Mouse (Mus musculus): Measurements from ENCODE around the gene Dusp1. TPM values are rescaled to one million over a fixed set of nuclear protein-coding genes. Genes with fewer than 3 reads are reported as not detected.
A peak's percentile ranks its signal among the peaks of the same experiment; 100 is the strongest.

Gene Dusp1
- polyA plus RNA-seq, 1 experiment from 2014 or later, result 22.5 TPM

- H3K36me3 ChIP-seq (replicated peaks), result no peaks in the 10 kb centered on the region
- no peaks in the 10 kb centered on the region for H3K9me3 ChIP-seq
- H3K4me1 ChIP-seq, result peaks cover 17% of the 10 kb centered on the region
- 85% methylated on average over 6 of the region's 6 CpGs for WGBS
- H3K27ac ChIP-seq (replicated peaks), result no peak overlapping the region
- H3K27me3 ChIP-seq (replicated peaks; ENCODE audit: low read depth, poor library complexity, severe bottlenecking), result no peaks in the 10 kb centered on the region
- no peak overlapping the region for H3K4me3 ChIP-seq
- no peak for DNase-seq (ENCODE audit: low spot score)
These were observed 33.2 kb downstream of the Dusp1 start for GRCm38 (mm10) chr17:26528751-26529150.

DNA sequence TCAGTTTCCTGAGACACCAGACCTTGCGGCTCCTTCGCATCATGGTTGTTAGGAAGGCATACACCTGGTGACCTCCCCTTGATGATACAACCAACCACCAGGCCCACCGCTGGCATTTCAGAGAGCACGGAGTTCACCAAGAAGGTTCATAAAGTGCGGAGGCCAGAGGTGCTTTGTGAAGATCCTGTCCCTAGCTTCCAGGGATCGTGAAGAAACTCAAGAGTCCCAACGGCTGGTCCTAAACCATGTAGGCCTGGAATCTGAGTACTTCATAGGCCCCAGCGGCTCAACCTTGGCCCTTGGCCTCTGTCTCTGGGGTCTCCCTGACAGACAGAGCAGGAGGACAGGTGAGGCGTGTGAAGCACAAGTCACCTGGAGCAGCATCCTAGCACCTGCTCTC, 34.6 kb downstream of the Dusp1 start:
- WGBS, result 91% methylated on average over 9 of the region's 9 CpGs
- no peak overlapping the region for H3K4me3 ChIP-seq
- DNase-seq (ENCODE audit: low spot score), result no peak

DNA sequence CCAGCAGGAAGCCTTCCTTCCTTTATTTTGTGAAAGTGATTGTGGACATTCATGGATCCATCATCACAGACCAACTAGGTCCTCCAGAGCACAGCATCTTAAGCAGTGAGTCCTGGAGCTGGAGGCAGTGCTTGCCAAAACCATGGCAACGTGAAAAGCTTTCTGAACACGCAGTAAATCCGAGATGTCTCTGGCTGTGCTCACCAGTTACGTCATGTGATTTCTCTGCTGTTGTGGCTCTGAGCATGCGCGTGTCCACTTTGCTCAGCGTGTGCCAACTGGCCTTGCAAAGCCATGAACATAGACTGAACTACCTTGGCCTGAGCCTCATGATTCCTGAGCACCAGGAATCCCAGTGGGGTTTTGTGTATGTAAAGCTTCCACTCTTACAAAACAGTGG, 36.6 kb downstream of the Dusp1 start:
- H3K4me3 ChIP-seq, result no peak overlapping the region
- 86% methylated on average over 7 of the region's 7 CpGs for WGBS
- H3K4me1 ChIP-seq, result peaks cover 9% of the 10 kb centered on the region
- DNase-seq (ENCODE audit: low spot score), result no peak
- no peaks in the 10 kb centered on the region for H3K9me3 ChIP-seq
- H3K27me3 ChIP-seq (replicated peaks; ENCODE audit: low read depth, poor library complexity, severe bottlenecking), result no peaks in the 10 kb centered on the region
- H3K36me3 ChIP-seq (replicated peaks), result no peaks in the 10 kb centered on the region
- H3K27ac ChIP-seq (replicated peaks), result no peak overlapping the region

More for the DNA sequence above, 34.6 kb downstream of the Dusp1 start:
- H3K9me3 ChIP-seq, result no peaks in the 10 kb centered on the region
- H3K4me1 ChIP-seq, result peaks cover 17% of the 10 kb centered on the region
- no peak overlapping the region for H3K27ac ChIP-seq (replicated peaks)
- no peaks in the 10 kb centered on the region for H3K27me3 ChIP-seq (replicated peaks; ENCODE audit: low read depth, poor library complexity, severe bottlenecking)
- no peaks in the 10 kb centered on the region for H3K36me3 ChIP-seq (replicated peaks)

GRCm38 (mm10) chr17:26524801-26525200, 37.1 kb downstream of the Dusp1 start:
- WGBS, result 87% methylated on average over 4 of the region's 4 CpGs
- no peaks in the 10 kb centered on the region for H3K36me3 ChIP-seq (replicated peaks)
- H3K9me3 ChIP-seq, result no peaks in the 10 kb centered on the region
- no peak overlapping the region for H3K4me3 ChIP-seq
- no peak for DNase-seq (ENCODE audit: low spot score)
- no peaks in the 10 kb centered on the region for H3K27me3 ChIP-seq (replicated peaks; ENCODE audit: low read depth, poor library complexity, severe bottlenecking)
- H3K4me1 ChIP-seq, result peaks cover 4% of the 10 kb centered on the region
- no peak overlapping the region for H3K27ac ChIP-seq (replicated peaks)

DNA sequence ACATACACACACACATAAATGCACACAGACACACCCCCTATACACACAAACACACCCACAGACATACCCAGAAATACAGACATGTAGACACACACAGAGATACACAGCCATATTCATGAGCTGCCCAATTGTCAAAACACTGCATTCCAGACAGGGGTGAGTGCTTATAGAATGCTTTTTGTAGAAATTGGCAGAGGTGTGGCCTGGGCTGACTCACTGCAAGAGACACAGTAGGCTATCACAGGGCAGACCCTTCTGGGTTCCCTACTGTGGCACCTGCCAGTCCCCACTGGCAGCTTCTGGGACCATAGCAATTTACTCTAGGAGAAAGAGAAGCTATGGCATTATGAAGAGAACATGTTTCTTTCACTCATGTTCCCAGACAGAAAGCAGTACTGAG, 37.6 kb downstream of the Dusp1 start:
- no peak for DNase-seq (ENCODE audit: low spot score)
- no peak overlapping the region for H3K27ac ChIP-seq (replicated peaks)
- H3K27me3 ChIP-seq (replicated peaks; ENCODE audit: low read depth, poor library complexity, severe bottlenecking), result no peaks in the 10 kb centered on the region
- no peaks in the 10 kb centered on the region for H3K9me3 ChIP-seq
- no peak overlapping the region for H3K4me3 ChIP-seq
- H3K36me3 ChIP-seq (replicated peaks), result no peaks in the 10 kb centered on the region
- no peaks in the 10 kb centered on the region for H3K4me1 ChIP-seq

DNA sequence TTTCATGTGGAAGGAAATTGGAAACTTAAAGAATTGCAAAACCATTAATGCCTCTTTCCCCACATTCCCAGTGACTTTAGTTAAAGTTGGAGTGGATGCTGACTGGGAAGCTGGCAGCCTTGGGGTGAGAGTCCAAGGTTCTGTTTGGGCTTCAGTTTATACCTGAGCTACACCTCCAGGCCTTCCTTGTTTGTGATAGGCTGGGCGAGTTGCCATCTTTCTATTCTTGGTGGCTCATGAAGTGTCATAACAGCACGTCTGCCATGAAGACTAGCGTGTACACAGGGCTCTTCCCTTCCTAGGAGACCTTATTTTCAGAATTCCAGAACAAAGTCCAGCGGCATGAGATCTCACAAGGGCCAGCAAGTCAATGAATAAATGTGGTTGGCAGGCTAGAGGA, 39.2 kb downstream of the Dusp1 start:
- Histone ChIP-seq H3K36me3 (replicated peaks) (no peaks in the 10 kb centered on the region), H3K4me3 (no peak overlapping the region), H3K4me1 (no peaks in the 10 kb centered on the region), H3K27me3 (replicated peaks; ENCODE audit: low read depth, poor library complexity, severe bottlenecking) (no peaks in the 10 kb centered on the region), H3K27ac (replicated peaks) (no peak overlapping the region), H3K9me3 (no peaks in the 10 kb centered on the region)
- WGBS, result 85% methylated on average over 4 of the region's 4 CpGs
- no peak for DNase-seq (ENCODE audit: low spot score)

GRCm38 (mm10) chr17:26518306-26518705, 43.6 kb downstream of the Dusp1 start:
- DNase-seq (ENCODE audit: low spot score), result no peak
- WGBS, result 87% methylated on average over 3 of the region's 3 CpGs

DNA sequence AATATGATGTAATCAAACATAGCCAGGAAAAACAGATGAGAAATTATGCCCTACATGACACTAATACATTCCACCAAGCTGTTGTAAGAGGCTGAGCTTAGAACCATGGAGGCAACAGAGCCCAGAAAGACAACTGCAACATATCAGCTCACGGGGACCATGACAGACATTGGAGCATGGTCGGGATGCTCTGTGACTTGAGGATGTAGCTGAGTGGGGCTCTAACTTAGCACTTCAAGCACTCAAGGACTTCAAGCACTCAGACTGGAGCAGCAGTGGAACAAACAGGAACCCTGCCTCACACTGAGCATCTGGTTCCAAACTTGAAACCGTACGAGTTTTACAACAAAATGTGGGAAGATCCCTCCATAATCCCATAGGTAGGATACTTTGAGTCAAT, 46.3 kb downstream of the Dusp1 start:
- no peak overlapping the region for H3K27ac ChIP-seq (replicated peaks)
- DNase-seq (ENCODE audit: low spot score), result no peak
- WGBS, result 90% methylated on average over 4 of the region's 4 CpGs
- no peak overlapping the region for H3K4me3 ChIP-seq
- H3K4me1 ChIP-seq, result peaks cover 4% of the 10 kb centered on the region; the same call in 1 of the 2 replicates
- H3K36me3 ChIP-seq (replicated peaks), result no peaks in the 10 kb centered on the region
- peaks cover 14% of the 10 kb centered on the region for H3K27me3 ChIP-seq (replicated peaks; ENCODE audit: low read depth, poor library complexity, severe bottlenecking)
- H3K9me3 ChIP-seq, result no peaks in the 10 kb centered on the region

More at GRCm38 (mm10) chr17:26518306-26518705, 43.6 kb downstream of the Dusp1 start:
- H3K4me3 ChIP-seq, result no peak overlapping the region
- no peaks in the 10 kb centered on the region for H3K4me1 ChIP-seq
- no peaks in the 10 kb centered on the region for H3K27me3 ChIP-seq (replicated peaks; ENCODE audit: low read depth, poor library complexity, severe bottlenecking)
- no peaks in the 10 kb centered on the region for H3K9me3 ChIP-seq
- H3K36me3 ChIP-seq (replicated peaks), result no peaks in the 10 kb centered on the region
- no peak overlapping the region for H3K27ac ChIP-seq (replicated peaks)

DNA sequence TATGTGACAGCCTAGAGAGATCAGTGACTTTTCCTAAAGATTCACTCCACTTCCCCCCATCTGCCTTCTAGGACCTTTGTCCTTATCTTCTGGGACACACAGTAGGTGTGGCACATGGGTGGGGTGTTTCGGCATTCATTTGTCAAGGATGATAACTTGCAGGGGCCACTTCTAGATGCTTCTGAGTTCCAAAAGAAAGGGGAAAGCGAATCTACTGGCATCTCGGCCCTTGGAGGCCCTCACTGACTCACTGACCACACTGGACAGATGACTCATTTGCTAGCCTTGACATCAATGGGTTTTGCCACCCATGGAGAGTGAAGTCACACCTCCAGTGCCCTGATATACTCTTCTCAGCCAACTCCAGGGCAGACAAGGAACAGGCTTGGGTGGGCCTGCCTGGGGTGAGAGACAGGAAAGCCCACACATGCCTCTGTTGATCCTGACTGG, 47.3 kb downstream of the Dusp1 start:
- Histone ChIP-seq H3K9me3 (no peaks in the 10 kb centered on the region), H3K36me3 (replicated peaks) (no peaks in the 10 kb centered on the region), H3K4me3 (no peak overlapping the region), H3K4me1 (peaks cover 4% of the 10 kb centered on the region), H3K27ac (replicated peaks) (no peak overlapping the region), H3K27me3 (replicated peaks; ENCODE audit: low read depth, poor library complexity, severe bottlenecking) (peaks cover 21% of the 10 kb centered on the region)
- DNase-seq (ENCODE audit: low spot score), result no peak
- 92% methylated on average over 3 of the region's 3 CpGs for WGBS

GRCm38 (mm10) chr17:26513459-26514290, 48.3 kb downstream of the Dusp1 start:
- peaks cover 11% of the 10 kb centered on the region for H3K4me1 ChIP-seq
- WGBS, result 77% methylated on average over 6 of the region's 6 CpGs
- no peaks in the 10 kb centered on the region for H3K9me3 ChIP-seq
- H3K27me3 ChIP-seq (replicated peaks; ENCODE audit: low read depth, poor library complexity, severe bottlenecking), result peaks cover 21% of the 10 kb centered on the region
- no peak for DNase-seq (ENCODE audit: low spot score)
- no peak overlapping the region for H3K4me3 ChIP-seq
- H3K36me3 ChIP-seq (replicated peaks), result no peaks in the 10 kb centered on the region
- no peak overlapping the region for H3K27ac ChIP-seq (replicated peaks)

GRCm38 (mm10) chr17:26512961-26513360, 49.0 kb downstream of the Dusp1 start:
- H3K27me3 ChIP-seq (replicated peaks; ENCODE audit: low read depth, poor library complexity, severe bottlenecking), result peaks cover 21% of the 10 kb centered on the region
- no peak for DNase-seq (ENCODE audit: low spot score)
- 86% methylated on average over 7 of the region's 7 CpGs for WGBS
- no peaks in the 10 kb centered on the region for H3K36me3 ChIP-seq (replicated peaks)
- H3K4me3 ChIP-seq, result no peak overlapping the region
- no peaks in the 10 kb centered on the region for H3K9me3 ChIP-seq
- H3K4me1 ChIP-seq, result peaks cover 11% of the 10 kb centered on the region
- H3K27ac ChIP-seq (replicated peaks), result no peak overlapping the region

GRCm38 (mm10) chr17:26511816-26512774, 49.8 kb downstream of the Dusp1 start:
- Histone ChIP-seq H3K4me1 (peaks cover 15% of the 10 kb centered on the region), H3K27me3 (replicated peaks; ENCODE audit: low read depth, poor library complexity, severe bottlenecking) (peaks cover 21% of the 10 kb centered on the region), H3K4me3 (no peak overlapping the region), H3K9me3 (no peaks in the 10 kb centered on the region), H3K27ac (replicated peaks) (peak overlapping the region; percentile 2; the same call in 1 of the 2 replicates), H3K36me3 (replicated peaks) (no peaks in the 10 kb centered on the region)
- no peak for DNase-seq (ENCODE audit: low spot score)
- 72% methylated on average over 7 of the region's 7 CpGs for WGBS
